In the genomic region with DNA sequence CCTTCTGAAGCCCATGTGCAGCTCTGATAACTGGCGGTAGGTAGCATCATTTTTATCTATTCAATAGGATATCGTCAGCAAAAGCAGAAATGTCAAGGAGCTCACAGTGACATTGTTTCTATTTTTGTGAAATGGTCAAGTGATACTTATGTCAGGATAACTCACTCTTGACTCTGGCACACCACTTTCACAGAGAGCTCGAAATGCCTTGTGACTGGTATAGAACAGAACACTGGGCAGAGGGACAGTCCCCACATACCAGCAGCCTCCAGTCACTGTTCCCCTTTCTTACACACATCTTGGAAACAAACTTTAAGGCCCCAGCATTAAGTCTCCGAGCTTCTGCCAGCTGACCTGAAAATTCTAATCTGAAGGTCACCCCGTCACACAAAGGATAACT, we compare ENCODE assay signal across 11 mouse cellular contexts.
"Had no signal": no experiment of that assay in that cellular context is flagged by ENCODE, and none has a peak within 500 bp of the region (broad histone marks: within the 10 kb centered on the region; RNA-seq: fewer than 3 reads in every experiment).

No protein-coding gene starts in this region.

- H3K9me3 ChIP-seq: liver, embryonic 13.5 days had no signal

- H3K36me3 ChIP-seq: liver, embryonic 13.5 days had no signal

- H3K4me2 ChIP-seq: liver, embryonic 13.5 days; midbrain, embryonic 11.5 days had no signal

- DNase-seq: kidney, postnatal 36 days; layer of hippocampus, postnatal 36 days; liver, embryonic 13.5 days; lung, adult 2 months; lung, postnatal 14 days; lung, postnatal 4 days; midbrain, embryonic 14.5 days; thymus, adult 18-20 months; thymus, postnatal 36 days had no signal

- H3K27ac ChIP-seq: left cerebral cortex, adult 2 months; liver, embryonic 13.5 days had no signal

- H3K4me1 ChIP-seq: liver, embryonic 13.5 days had no signal

- H3K4me3 ChIP-seq: left cerebral cortex, adult 2 months; liver, embryonic 13.5 days had no signal

- H3K27me3 ChIP-seq: liver, embryonic 13.5 days had no signal

- H3K9ac ChIP-seq: liver, embryonic 13.5 days had no signal
